Mouse (Mus musculus) ES-E14 (cell line): Measurements from ENCODE around the gene Pop5.

Experiments used
- CHD2 ChIP-seq: IDR thresholded peaks from 2 replicates; pipeline ENCODE4 v1.6.1; 2014; ENCODE audit warnings: mild to moderate bottlenecking, low read depth, low read length, inconsistent platforms
- MAFK ChIP-seq: IDR thresholded peaks from 2 replicates; pipeline ENCODE4 v1.6.1; 2014; ENCODE audit warnings: mild to moderate bottlenecking, low read depth, low read length, inconsistent platforms; ENCODE audit not compliant: insufficient read depth
- ZC3H11A ChIP-seq: IDR thresholded peaks from 2 replicates; pipeline ENCODE4 v1.6.1; 2012; ENCODE audit warnings: low read depth, mild to moderate bottlenecking, inconsistent platforms, low read length, borderline replicate concordance

- no peak for TF ChIP-seq ZC3H11A
- TF ChIP-seq CHD2, result no peak
- TF ChIP-seq MAFK, result no peak
Observed at GRCm38 (mm10) chr5:115210380-115210779, 25.3 kb upstream of the Pop5 start.
